Mouse (Mus musculus): ENCODE data around the gene Cnp. TPM values are rescaled to one million over a fixed set of nuclear protein-coding genes. Genes with fewer than 3 reads are reported as not detected.
"Not testable (repeated sequence)": the region's sequence is repeated elsewhere in the genome, so short reads cannot be mapped to it uniquely, and the experiment has no call there.

Cnp gene
- total RNA-seq, 2 experiments from 2014 or later, result 355 to 359 TPM

DNA sequence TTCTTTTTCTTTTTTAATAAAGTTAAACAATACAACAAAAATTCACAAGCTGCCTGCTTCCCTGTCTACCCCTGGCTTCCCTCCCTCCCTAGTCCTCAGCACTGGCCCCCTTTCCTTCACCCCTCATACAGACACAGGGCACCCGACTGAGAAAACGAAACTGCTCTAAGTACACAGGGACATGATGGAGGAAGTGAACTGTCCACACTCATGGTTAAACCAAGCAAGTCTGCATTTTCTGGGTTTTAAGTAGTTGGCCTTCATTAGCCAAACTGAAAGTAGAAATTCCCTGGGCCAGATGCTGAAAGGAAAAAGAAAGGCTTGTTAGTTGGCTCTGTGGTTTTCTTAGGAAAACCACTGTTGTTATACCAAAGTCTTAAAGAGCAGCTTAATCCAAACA, 8.1 kb downstream of the Cnp start:
- DNase-seq (ENCODE audit: low spot score in 2 of 2), result no peak

DNA sequence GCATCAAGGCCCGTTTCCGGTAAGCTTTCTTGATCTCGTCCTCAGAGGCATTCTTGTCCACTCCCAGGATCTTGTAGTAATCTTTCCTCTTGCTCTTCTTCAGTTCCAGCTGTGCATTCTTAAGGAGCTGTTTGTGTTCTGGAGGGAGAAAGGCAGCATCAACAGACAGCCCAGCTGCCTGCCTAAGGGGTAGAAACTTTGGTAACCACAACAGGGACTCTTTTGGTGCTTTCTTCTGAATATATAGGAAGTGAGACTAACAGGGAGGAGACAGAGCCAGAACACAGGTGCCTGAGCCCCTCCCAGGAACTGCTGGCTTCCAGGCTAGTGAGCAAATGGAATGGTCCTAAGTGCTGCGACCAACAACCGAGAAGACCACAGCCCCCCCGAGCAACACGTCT, 9.9 kb downstream of the Cnp start:
- no peak for DNase-seq (ENCODE audit: low spot score in 2 of 2)

DNA sequence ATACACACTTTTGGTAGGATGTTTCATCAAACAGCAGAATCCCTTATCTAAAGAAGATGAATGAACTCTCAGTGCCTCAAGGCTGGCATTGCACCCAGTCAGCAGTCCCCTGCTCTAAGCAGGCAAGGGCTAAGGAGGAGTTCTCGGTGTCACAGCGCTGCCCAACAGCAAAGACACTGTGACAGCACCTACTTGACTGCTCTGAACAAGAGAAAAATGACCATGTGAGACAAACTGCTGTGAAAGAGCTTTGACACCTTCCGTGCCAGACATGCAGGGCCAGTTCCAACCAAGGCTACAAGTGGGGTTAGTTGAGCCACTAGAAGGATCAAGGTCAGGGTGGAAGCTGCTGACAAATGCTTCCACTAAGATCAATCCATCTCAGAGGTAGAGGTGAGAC, 10.4 kb downstream of the Cnp start:
- DNase-seq (ENCODE audit: low spot score in 2 of 2), result no peak

DNA sequence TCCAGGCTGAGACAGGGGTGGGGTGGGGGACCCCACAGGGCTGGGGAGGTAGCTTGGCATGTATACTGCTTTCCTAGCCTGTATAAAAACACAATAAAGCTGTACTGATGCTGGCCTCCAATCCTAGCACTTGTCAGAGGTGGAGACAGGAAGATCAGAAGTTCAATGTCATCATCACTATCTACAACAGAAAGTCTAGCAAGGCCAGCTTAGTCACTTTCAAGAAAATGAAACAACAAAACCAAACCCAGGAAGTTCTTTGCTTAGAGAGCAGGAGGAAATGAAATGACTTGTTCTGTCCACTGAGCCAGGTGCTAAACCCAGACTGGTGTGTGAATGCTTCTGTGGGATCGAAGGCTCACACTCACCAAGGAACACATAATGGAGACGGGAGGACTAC, 13.8 kb downstream of the Cnp start:
- no peak for DNase-seq (ENCODE audit: low spot score in 2 of 2)

DNA sequence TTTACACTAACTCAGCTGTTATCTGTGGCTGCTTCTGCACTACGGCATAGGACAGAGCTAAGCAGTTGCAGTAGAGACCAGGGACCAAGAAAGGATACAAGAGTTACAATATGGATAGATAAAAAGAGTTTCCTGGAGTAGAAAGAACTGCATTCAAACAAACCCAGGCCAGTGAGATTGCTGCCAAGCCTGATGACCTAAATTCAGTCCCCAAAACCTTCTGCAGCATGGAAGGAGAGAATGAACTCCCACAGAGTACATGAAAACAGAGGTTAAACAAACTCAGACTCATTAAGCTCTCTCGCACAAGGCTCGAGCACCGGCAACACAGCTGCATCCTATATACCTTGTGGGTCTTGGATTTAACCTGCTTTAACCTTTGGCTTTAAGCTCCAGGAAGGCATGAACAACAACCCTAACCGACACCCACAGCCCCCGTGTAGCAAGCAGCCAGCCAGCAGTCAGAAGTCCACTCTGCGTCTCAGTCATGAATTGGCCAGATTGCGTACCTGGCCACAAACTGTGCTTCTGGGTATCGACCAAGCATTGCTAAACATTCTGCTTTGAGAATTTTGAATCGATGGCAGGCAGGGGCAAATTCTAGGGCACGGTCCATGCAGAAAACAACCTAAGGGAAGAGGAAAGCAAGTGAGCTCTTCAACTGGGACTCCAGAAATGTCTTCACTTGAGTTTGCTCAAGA, 17.8 kb downstream of the Cnp start:
- no peak for DNase-seq (ENCODE audit: low spot score in 2 of 2)

DNA sequence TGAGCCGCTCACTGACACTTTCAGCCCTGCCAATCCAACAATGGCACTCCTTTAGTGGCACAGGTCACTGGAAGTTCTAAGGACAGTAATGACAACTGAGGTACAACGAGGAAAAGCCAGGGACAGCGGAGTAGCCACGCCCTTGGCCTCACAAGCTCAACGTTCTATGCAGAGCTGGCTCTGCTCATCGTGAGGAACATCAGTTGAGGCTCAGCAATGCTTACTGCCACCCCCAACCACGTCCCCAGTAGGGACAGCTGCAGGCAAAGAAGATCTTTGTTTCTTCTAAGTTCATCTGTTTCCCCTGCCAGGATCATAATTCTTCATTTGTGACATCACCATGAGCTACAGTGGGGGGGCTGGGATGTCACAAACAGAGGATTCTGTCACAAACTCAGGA, 19.9 kb downstream of the Cnp start:
- DNase-seq (ENCODE audit: low spot score in 2 of 2), result no peak

DNA sequence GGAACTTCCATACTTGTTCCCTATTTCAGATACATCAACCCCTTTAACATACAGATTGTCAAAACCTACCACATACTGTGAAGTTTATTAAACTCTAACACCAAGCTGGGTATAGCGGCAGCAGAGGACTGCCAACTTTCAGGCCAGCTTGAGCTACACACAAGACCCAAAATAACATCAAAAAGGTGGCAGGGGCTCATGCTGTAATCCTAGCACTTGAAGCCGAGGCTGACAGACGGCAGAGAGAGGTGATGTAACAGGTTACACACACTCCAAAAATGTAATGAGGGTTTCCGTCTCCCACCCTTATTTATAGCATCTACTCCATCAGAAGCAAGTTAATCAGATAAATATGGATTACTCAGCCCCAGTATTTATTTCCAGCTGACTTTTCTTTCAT, 20.8 kb downstream of the Cnp start:
- no peak for DNase-seq (ENCODE audit: low spot score in 2 of 2)

DNA sequence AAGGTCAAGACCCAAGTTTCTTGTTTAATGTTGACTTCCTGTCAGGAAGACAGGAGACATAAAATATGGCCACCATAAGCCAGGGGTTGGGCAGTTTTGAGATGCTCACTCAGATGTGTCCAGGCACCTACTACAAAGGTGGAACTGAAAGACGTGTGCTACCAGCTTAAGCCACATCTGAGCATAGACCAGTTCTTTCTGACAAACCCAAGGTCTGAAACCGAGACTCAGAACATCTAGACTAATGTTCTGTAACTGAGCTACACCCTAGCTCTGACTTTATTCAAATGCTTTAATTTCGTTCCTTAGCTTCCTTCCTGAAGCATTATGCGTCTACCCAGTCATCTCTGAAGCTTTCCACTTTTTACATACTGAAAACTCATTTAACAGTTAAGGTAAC, 23.4 kb downstream of the Cnp start:
- DNase-seq (ENCODE audit: low spot score in 2 of 2), result no peak

DNA sequence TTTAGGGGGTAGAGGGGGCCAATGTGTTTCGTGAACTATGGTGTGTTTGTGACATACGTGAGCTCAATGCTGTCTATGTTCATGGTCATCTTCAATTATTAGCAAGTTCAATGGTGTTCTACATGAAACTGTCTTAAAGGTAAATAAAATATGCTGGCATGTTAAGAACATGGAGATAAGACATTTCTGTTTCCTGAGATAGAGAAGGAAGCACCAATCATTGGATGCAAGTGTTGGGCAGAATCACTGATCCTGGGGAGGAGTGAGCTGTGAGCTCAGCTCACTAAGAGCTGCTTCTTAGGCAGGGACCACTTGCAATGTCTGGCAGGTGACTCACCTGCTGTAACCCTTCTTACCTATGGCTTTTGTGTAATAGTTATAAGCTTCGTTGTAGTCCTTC, 26.7 kb downstream of the Cnp start:
- DNase-seq (ENCODE audit: low spot score in 2 of 2), result no peak

DNA sequence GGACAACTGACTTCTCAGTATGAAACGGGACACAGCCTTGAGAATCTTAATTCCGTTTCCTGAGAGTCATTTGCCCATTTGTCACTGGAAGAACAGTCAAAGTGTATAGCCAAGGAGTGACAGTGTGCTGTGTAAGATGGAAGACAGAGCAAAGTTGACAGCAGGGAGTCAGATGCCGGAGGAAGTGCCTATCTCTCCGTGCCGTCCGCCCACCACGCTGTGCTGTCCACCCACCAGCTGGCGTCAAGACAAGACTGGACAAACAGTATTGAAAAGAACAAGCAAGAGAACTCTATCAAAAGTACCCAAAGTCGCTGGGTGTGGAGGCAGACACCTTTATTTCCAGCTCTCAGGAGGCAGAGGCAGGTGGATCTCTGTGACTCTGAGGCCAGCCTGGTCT, 28.5 kb downstream of the Cnp start:
- no peak for DNase-seq (ENCODE audit: low spot score in 2 of 2)

DNA sequence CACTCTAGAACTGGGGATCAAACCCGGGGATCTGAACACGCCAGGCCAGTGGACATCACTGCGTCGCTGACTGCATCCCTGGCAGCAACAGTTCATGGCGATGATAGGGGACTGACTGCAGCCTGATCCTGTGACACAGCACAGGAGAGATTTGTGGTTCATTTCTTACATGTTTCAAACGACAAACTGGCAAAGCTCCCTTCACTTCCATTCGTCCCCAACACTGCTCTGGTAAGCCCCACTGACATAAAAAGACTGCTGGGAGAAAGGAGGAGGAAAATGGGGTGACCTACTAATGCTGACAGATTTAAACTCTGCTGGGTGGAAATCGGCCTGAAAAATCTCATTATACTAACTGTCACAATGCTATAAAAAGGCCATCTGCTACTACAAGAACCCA, 29.1 kb downstream of the Cnp start:
- no peak for DNase-seq (ENCODE audit: low spot score in 2 of 2)

DNA sequence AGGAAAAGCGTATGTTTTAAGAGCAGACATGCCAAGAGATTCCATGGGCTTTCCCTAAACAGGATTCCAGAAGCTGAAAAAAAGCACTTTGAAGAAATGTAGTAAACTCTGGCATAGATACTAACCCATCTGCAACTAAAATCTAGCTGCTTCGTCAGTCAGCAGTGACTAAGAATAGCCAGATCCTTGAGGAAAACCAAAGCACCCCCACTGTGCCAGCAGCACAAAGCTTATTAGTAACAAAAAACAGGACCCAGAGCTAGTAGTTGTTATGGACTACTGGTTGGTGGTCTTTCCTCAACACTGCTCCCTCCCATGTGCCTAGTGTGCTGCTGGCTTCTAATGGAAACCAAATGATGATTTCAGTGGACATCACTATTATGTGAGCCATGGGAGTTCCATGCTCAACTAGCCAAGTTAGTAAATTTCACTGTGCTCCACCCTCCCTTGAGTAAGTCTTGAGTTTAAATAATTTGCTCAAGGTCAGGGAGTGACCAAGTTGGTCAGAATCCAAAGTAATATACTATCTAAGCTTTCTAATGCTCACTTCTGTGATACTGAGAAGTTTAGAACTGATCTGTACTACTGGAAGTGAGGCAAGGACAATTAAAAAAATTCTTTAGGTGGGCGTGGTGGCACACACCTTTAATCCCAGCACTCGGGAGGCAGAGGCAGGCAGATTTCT, 29.8 kb downstream of the Cnp start:
- no peak for DNase-seq (ENCODE audit: low spot score in 2 of 2)

DNA sequence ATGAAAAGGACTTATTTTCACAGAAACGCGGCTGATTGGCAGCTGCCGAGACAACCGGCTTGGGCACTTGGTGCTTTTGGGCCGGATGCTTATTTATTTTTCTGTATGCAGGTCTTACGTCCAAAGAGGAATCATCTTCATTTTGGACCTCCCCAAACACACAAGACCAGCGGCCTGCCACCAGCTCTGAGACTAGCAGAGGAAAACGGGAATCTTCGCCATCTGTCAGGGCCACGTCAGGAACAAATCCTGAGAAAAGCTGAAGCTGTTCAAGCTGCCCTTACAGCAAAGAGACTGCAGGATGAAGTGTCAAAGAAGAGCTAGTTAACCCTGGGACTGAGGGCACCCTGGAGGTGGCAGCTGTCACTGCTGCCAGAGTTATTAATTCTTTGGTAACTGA, 30.7 kb downstream of the Cnp start:
- no peak for DNase-seq (ENCODE audit: low spot score in 2 of 2)

DNA sequence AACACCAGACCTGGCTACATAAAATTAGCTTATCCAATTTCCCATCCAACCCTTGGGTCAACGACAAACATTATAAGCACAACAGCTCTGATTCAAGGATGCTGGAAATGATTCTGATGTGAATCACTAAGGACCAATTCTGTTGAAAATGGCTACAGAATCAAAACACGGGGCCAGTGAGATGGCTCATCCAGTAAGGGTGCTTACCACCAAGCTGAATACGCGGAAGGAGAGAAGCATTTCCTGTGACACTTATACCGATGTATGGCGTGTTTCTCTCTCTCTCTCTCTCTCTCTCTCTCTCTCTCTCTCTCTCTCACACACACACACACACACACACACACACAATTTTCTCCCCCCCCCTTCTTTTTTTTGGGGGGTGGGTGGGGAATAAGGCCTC, 32.4 kb downstream of the Cnp start:
- no peak for DNase-seq (ENCODE audit: low spot score in 2 of 2)

DNA sequence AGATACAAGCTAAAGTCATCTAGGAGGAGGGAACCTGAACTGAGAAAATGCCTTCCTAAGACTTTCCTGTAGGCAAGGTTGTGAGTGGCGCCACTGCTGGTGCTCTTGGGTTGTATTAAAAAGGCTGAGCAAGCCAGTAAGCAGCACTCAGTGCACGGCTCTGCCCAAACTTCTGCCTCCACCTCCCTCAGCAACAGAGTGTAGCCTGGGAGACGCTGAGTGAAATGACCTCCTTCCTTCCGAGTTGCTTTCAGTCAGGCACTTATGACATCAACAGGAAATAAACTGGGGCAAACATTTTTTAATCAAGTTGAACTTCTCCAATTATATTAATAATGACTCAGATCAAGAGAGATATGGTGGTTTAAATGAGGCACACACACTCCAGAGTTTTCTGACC, 34.1 kb downstream of the Cnp start:
- no peak for DNase-seq (ENCODE audit: low spot score in 2 of 2)

DNA sequence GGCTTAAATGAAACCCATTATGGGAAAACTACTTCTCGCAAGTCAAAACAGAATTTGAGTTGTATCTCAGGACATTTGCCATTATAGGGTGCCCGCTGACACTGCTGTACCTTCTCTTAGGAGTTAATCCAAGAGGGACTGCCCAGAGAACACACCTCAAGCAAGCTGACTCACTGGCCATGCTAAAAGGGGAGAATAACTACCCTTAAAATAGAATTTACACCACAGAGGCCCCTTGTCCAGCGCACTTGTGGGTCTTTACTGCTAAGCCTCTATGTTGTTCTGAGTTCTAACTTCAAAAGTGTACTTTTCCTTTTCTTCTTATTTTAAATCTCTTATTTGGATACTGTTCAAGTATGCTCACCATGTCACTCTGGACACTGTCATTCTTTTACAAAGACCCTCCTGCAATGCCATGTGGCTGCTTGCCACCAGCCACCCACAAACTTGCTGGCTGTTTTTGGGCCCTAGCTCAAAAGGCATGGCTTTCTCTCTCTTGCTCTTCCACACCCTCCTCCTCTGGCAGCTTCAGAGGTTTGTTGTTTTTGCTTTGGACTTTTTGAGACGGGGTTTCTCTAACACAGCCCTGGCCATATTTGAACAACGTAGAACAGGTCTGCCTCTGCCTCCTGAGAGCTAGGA, 34.8 kb downstream of the Cnp start:
- no peak for DNase-seq (ENCODE audit: low spot score in 2 of 2)

DNA sequence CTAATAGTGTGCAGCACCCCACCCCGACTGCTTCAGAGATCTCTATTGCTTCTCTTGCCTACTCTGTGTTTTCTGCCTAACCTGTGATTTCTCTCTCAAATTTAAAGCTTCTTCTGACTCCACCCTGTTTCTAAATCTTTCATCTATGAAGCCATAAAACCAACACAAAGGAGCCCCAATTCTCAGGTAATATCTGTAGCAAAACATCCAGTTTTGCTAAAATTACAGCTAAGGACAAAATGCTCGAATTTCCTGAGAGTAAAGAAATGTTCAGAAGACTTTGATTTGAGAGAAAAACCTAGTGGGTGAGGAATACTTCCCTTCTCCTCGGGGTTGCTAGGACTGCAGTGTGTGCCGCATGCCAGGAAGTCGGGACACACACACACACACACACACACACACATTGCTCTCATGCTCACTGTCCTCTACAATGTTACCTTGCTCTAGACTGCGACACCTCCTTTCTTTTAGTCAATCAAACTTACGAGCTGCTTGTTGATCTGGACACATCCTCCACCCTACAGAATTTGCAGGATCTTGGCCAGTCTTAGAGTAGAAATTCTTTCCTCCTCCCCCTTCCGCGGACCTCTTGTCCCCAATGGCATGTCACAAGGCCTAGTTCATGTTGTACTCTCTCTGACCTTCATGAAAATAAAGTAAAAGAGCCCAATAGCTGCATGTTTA, 35.4 kb downstream of the Cnp start:
- no peak for DNase-seq (ENCODE audit: low spot score in 2 of 2)

DNA sequence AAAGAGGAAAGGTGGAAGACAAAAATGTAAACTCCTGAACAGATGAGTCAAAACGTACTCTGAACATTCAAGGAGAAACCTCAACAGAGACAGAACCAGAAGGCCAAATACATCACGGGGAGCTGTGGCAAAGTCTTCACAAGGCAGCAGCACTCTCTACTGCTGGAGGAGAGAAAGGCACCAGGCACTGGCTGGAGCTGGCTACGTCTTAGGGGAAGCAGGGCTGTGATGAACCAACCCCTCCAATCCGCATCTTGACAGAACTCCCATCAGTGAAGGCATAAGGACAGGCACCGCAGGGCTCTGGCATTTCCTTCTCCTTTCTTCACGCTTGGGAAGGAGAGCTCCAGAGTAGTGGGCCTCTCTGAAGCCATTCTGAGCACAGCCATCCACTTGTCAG, 36.9 kb downstream of the Cnp start:
- DNase-seq (ENCODE audit: low spot score in 2 of 2), result no peak

DNA sequence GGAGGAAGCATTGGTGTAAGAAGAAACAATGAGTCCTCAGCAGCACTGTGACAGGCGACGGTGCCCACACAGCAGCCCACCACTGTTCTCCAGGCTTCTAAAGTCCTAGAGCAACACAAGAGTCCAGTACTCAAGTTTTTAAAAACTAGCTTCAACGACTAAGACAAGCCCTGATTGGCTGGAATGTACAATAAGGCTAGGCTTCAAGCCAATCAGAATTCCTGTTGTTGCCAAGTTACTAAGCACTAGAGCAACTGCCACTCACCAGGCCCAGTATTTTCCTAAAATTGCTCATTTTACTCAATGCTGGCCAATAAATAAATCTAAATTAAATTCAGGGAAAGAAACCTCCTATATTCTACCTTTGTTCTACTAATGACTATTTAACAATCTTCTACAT, 38.5 kb downstream of the Cnp start:
- no peak for DNase-seq (ENCODE audit: low spot score in 2 of 2)

DNA sequence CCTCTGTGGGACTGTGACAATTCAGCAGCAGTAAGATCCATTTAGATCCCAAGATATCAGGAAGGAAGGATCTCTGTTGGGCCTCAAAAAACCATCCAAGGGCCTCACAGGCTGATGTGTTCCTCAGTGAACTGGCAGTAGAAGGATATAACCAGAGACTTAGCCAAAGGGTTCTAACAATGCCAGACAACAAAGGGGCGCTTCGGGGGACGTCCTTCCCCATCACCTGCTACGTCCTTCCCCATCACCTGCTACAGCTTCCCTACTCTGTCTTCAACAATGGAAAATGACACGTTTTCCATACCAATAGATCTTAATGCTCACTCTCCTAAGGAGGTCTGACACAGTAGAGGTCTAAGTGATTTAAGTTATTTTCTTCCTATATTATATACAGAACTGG, 41.6 kb downstream of the Cnp start:
- no peak for DNase-seq (ENCODE audit: low spot score in 2 of 2)

DNA sequence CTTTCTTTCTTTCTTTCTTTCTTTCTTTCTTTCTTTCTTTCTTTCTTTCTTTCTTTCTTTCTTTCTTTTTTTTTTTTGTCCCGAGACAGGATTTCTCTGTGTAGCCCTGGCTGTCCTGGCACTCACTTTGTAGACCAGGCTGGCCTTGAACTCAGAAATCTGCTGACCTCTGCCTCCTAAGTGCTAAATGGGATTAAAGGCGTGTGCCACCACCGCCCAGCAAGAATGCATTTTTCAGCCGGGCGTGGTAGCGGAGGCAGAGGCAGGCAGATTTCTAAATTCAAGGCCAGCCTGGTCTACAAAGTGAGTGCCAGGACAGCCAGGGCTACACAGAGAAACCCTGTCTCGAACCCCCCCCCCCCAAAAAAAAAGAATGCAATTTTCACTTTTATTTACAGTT, 42.1 kb downstream of the Cnp start:
- DNase-seq (ENCODE audit: low spot score in 2 of 2), result not testable (repeated sequence)

DNA sequence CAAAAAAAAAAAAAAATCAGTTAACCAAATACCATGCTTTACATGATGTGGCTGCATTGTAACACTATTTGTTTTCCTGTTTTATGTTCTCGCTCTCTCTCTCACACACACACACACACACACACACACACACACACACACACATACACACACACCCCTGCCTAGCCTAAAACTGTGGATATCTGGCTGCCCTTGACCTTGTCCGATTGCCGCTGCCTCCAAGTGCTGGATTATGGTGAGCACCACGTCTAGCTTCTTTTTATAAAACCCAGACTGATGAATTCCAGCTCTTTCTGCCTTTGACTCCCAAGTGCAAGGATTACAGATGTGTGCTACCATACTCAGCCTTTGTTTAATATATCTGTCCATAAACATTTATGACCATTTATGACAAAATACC, 42.8 kb downstream of the Cnp start:
- DNase-seq (ENCODE audit: low spot score in 2 of 2), result no peak
